Mouse (Mus musculus) lung, postnatal 0 days (tissue): ENCODE measurements at regions not wholly inside any gene's neighbourhood (a gene's known extent, or its start where the extent isn't known, plus 50 kb on each side); places are given as distances from the start of the nearest gene placed in this dataset.
A peak's percentile ranks its signal among the peaks of the same experiment; 100 is the strongest.

Experiments used
- ATAC-seq: fragments of 200-750 bp; cut with Nextera tagmentation; 2 replicates; pipeline ENCODE4 v1.8.0; 2017; ENCODE audit warnings: moderate library complexity
- DNase-seq: peaks from one replicate; pipeline ENCODE4 v3.0.0-alpha.2; 2016; ENCODE audit warnings: low spot score
- H3K27ac ChIP-seq: fragments of 300-500 bp; sonication (generic); 2 replicates; pipeline ENCODE4 v1.5.1; 2014; ENCODE audit warnings: antibody characterized with exemption, mild to moderate bottlenecking, low read length, mixed read lengths
- H3K27me3 ChIP-seq: fragments of 300-500 bp; sonication (generic); replicated peaks from 2 replicates; pipeline ENCODE4 v1.6.1; 2014; ENCODE audit warnings: low read length, mixed read lengths; ENCODE audit not compliant: insufficient read depth
- H3K36me3 ChIP-seq: fragments of 300-500 bp; sonication (generic); 2 replicates; pipeline ENCODE4 v1.6.1; 2014; ENCODE audit warnings: low read length, mixed read lengths; ENCODE audit not compliant: insufficient read depth
- H3K4me1 ChIP-seq: fragments of 300-500 bp; sonication (generic); 2 replicates; pipeline ENCODE4 v1.6.1; 2014; ENCODE audit warnings: antibody characterized with exemption, low read depth, low read length, mixed read lengths; ENCODE audit not compliant: insufficient read depth
- H3K4me2 ChIP-seq: fragments of 300-500 bp; sonication (generic); replicated peaks from 2 replicates; pipeline ENCODE4 v1.6.1; 2014; ENCODE audit warnings: low read depth, mild to moderate bottlenecking, low read length, moderate library complexity, mixed read lengths
- H3K4me3 ChIP-seq: fragments of 300-500 bp; sonication (generic); 2 replicates; pipeline ENCODE4 v1.5.1; 2014; ENCODE audit warnings: low read depth, low read length
- H3K9ac ChIP-seq: fragments of 300-500 bp; sonication (generic); replicated peaks from 2 replicates; pipeline ENCODE4 v1.6.1; 2014; ENCODE audit warnings: low read depth, mild to moderate bottlenecking
- H3K9me3 ChIP-seq: fragments of 300-500 bp; sonication (generic); 2 replicates; pipeline ENCODE4 v1.6.1; 2016; ENCODE audit warnings: low read length, mixed read lengths
- CTCF ChIP-seq: IDR thresholded peaks from 2 replicates; pipeline ENCODE4 v1.5.1; 2016; ENCODE audit warnings: antibody characterized with exemption, mild to moderate bottlenecking
- EP300 ChIP-seq: IDR thresholded peaks from 2 replicates; pipeline ENCODE4 v1.6.1; 2016; ENCODE audit warnings: antibody characterized with exemption, mild to moderate bottlenecking, control low read depth
- WGBS: fragments of 180-500 bp; shearing (Covaris S2); extraction: QIAGEN DNeasy Blood & Tissue Kit; methylation state at CpG from one replicate; pipeline ENCODE4 v1.1.7; 2014; 5-methylcytosine and 5-hydroxymethylcytosine counted together

- Histone ChIP-seq H3K9me3 (no peaks in the 10 kb centered on the region), H3K36me3 (no peaks in the 10 kb centered on the region), H3K27me3 (no peaks in the 10 kb centered on the region), H3K4me3 (no peak overlapping the region), H3K4me2 (no peak overlapping the region), H3K9ac (no peak overlapping the region), H3K4me1 (no peaks in the 10 kb centered on the region), H3K27ac (no peak overlapping the region)
- ATAC-seq: no peak
- no peak for TF ChIP-seq CTCF
- no peak for TF ChIP-seq EP300
- no peak for DNase-seq
- 85% methylated on average over 5 of the region's 5 CpGs for WGBS
Observed at GRCm38 (mm10) chr2:171514876-171515275, 528.4 kb downstream of the Cbln4 start.

GRCm38 (mm10) chr2:171496620-171497019, 546.6 kb downstream of the Cbln4 start:
- ATAC-seq: no peak
- H3K4me1 ChIP-seq: no peaks in the 10 kb centered on the region
- DNase-seq: no peak
- H3K27me3 ChIP-seq: no peaks in the 10 kb centered on the region
- H3K9me3 ChIP-seq: no peaks in the 10 kb centered on the region
- TF ChIP-seq CTCF: peak; percentile 51
- TF ChIP-seq EP300: no peak
- H3K4me2 ChIP-seq: no peak overlapping the region
- H3K36me3 ChIP-seq: no peaks in the 10 kb centered on the region
- H3K4me3 ChIP-seq: no peak overlapping the region
- no peak overlapping the region for H3K27ac ChIP-seq
- WGBS: 70% methylated on average over 4 of the region's 4 CpGs
- H3K9ac ChIP-seq: no peak overlapping the region

GRCm38 (mm10) chr2:171493741-171494140, 549.5 kb downstream of the Cbln4 start:
- DNase-seq: peak; percentile 35

GRCm38 (mm10) chr2:171487284-171487683, 556.0 kb downstream of the Cbln4 start:
- DNase-seq: no peak
- 53% methylated on average over 2 of the region's 2 CpGs for WGBS

More at GRCm38 (mm10) chr2:171493741-171494140, 549.5 kb downstream of the Cbln4 start:
- 27% methylated on average over 12 of the region's 12 CpGs for WGBS
- Histone ChIP-seq H3K36me3 (no peaks in the 10 kb centered on the region), H3K27ac (no peak overlapping the region), H3K9ac (no peak overlapping the region), H3K4me2 (no peak overlapping the region), H3K9me3 (no peaks in the 10 kb centered on the region), H3K27me3 (no peaks in the 10 kb centered on the region), H3K4me1 (no peaks in the 10 kb centered on the region), H3K4me3 (no peak overlapping the region)
- ATAC-seq: no peak
- TF ChIP-seq EP300 (no peak), CTCF (peak; percentile 79)

GRCm38 (mm10) chr2:171453241-171453640, 590.0 kb downstream of the Cbln4 start:
- H3K27me3 ChIP-seq: no peaks in the 10 kb centered on the region
- H3K9me3 ChIP-seq: no peaks in the 10 kb centered on the region
- H3K27ac ChIP-seq: no peak overlapping the region
- no peak overlapping the region for H3K4me3 ChIP-seq
- 63% methylated on average over 9 of the region's 9 CpGs for WGBS
- ATAC-seq (no peak), DNase-seq (no peak)
- H3K9ac ChIP-seq: no peak overlapping the region
- no peak overlapping the region for H3K4me2 ChIP-seq
- H3K4me1 ChIP-seq: no peaks in the 10 kb centered on the region
- TF ChIP-seq CTCF (no peak), EP300 (no peak)
- no peaks in the 10 kb centered on the region for H3K36me3 ChIP-seq

More at GRCm38 (mm10) chr2:171487284-171487683, 556.0 kb downstream of the Cbln4 start:
- Histone ChIP-seq H3K9me3 (no peaks in the 10 kb centered on the region), H3K4me3 (no peak overlapping the region), H3K27me3 (no peaks in the 10 kb centered on the region), H3K4me1 (no peaks in the 10 kb centered on the region), H3K4me2 (no peak overlapping the region), H3K36me3 (no peaks in the 10 kb centered on the region), H3K9ac (no peak overlapping the region), H3K27ac (no peak overlapping the region)
- ATAC-seq: no peak
- TF ChIP-seq CTCF (no peak), EP300 (no peak)

GRCm38 (mm10) chr2:171406057-171406456, 637.2 kb downstream of the Cbln4 start:
- no peak overlapping the region for H3K9ac ChIP-seq

GRCm38 (mm10) chr2:171388936-171389335, 654.3 kb downstream of the Cbln4 start:
- H3K36me3 ChIP-seq: no peaks in the 10 kb centered on the region
- H3K4me2 ChIP-seq: no peak overlapping the region
- no peak overlapping the region for H3K27ac ChIP-seq
- no peaks in the 10 kb centered on the region for H3K4me1 ChIP-seq
- DNase-seq: no peak
- WGBS: 41% methylated on average over 1 of the region's 1 CpGs
- no peak overlapping the region for H3K4me3 ChIP-seq
- TF ChIP-seq CTCF (no peak), EP300 (no peak)
- no peak for ATAC-seq
- H3K9me3 ChIP-seq: no peaks in the 10 kb centered on the region
- no peaks in the 10 kb centered on the region for H3K27me3 ChIP-seq
- no peak overlapping the region for H3K9ac ChIP-seq

More at GRCm38 (mm10) chr2:171406057-171406456, 637.2 kb downstream of the Cbln4 start:
- 65% methylated on average over 2 of the region's 2 CpGs for WGBS
- DNase-seq (no peak), ATAC-seq (no peak)
- H3K9me3 ChIP-seq: no peaks in the 10 kb centered on the region
- no peak overlapping the region for H3K27ac ChIP-seq
- no peaks in the 10 kb centered on the region for H3K4me1 ChIP-seq
- TF ChIP-seq EP300 (no peak), CTCF (no peak)
- no peaks in the 10 kb centered on the region for H3K36me3 ChIP-seq
- no peaks in the 10 kb centered on the region for H3K27me3 ChIP-seq
- no peak overlapping the region for H3K4me3 ChIP-seq
- H3K4me2 ChIP-seq: no peak overlapping the region
